Comparison of ENCODE assay signal across 8 mouse cellular contexts in genomic region chrX:120291696-120292095, GRCm38 (mm10). TPM values are rescaled to one million over a fixed set of nuclear protein-coding genes. Genes with fewer than 3 reads are reported as not detected.
DNase-seq lines count a peak whose midpoint lies in the region; ATAC-seq and TF ChIP-seq lines count a peak whose summit lies in the region.

No protein-coding gene starts in this region.

- no peak for TF ChIP-seq CTCF in cortical plate, adult 2 months (IDR thresholded peaks at IDR 0.05; ENCODE audit: extremely low read depth, insufficient read depth, low read length)

- H3K9me3 ChIP-seq in heart, embryonic 16.5 days (replicated peaks; ENCODE audit: control insufficient read depth, low read length), result no peaks in the 10 kb centered on the region
- H3K9me3 ChIP-seq in hindbrain, embryonic 13.5 days, result no peaks in the 10 kb centered on the region
- no peaks in the 10 kb centered on the region for H3K9me3 ChIP-seq in midbrain, embryonic 13.5 days

- 9% methylated on average over 13 of the region's 13 CpGs for WGBS in heart, embryonic 16.5 days
- WGBS in hindbrain, embryonic 13.5 days, result 11% methylated on average over 13 of the region's 13 CpGs
- WGBS in midbrain, embryonic 13.5 days, result 19% methylated on average over 13 of the region's 13 CpGs

- no peaks in the 10 kb centered on the region for H3K4me1 ChIP-seq in heart, embryonic 16.5 days (ENCODE audit: control insufficient read depth, insufficient read depth, low read length)
- no peaks in the 10 kb centered on the region for H3K4me1 ChIP-seq in cortical plate, adult 2 months (ENCODE audit: control insufficient read depth, insufficient read depth, low read length)
- peaks cover 6% of the 10 kb centered on the region for H3K4me1 ChIP-seq in hindbrain, embryonic 13.5 days (replicated peaks)
- 0 out of 2 replicates have a peak, but pooled peaks cover 4% of the 10 kb centered on the region for H3K4me1 ChIP-seq in midbrain, embryonic 13.5 days (replicated peaks)

- H3K4me2 ChIP-seq in heart, embryonic 16.5 days (ENCODE audit: low read depth, low read length), result peak overlapping the region; percentile 75
- peak overlapping the region; percentile 67 for H3K4me2 ChIP-seq in hindbrain, embryonic 13.5 days
- peak overlapping the region; percentile 80 for H3K4me2 ChIP-seq in midbrain, embryonic 13.5 days (replicated peaks)

- no peak for DNase-seq in heart, adult 18-20 months
- DNase-seq in ovary, postnatal 14 days (ENCODE audit: low spot score), result no peak
- DNase-seq in adrenal gland, postnatal 36 days, result no peak
- DNase-seq in urinary bladder, postnatal 36 days (ENCODE audit: low spot score in 2 of 2), result no peak

- no peak overlapping the region for H3K9ac ChIP-seq in heart, embryonic 16.5 days (ENCODE audit: low read length)
- no peak overlapping the region for H3K9ac ChIP-seq in hindbrain, embryonic 13.5 days
- H3K9ac ChIP-seq in midbrain, embryonic 13.5 days (replicated peaks), result 0 out of 2 replicates have a peak overlapping the region, but pooled peaks have one; percentile 28

- no peak overlapping the region for H3K27ac ChIP-seq in heart, embryonic 16.5 days (ENCODE audit: low read length)
- H3K27ac ChIP-seq in cortical plate, adult 2 months (ENCODE audit: insufficient read depth, low read length), result no peak overlapping the region
- H3K27ac ChIP-seq in hindbrain, embryonic 13.5 days, result no peak overlapping the region
- H3K27ac ChIP-seq in midbrain, embryonic 13.5 days, result no peak overlapping the region

- H3K4me3 ChIP-seq in heart, embryonic 16.5 days (ENCODE audit: low read length), result peak overlapping the region; percentile 65
- peak overlapping the region; percentile 93 for H3K4me3 ChIP-seq in cortical plate, adult 2 months (ENCODE audit: insufficient read depth, low read length)
- peak overlapping the region; percentile 50 for H3K4me3 ChIP-seq in hindbrain, embryonic 13.5 days
- peak overlapping the region; percentile 50 for H3K4me3 ChIP-seq in midbrain, embryonic 13.5 days (replicated peaks)

- ATAC-seq in heart, embryonic 16.5 days (replicated peaks; ENCODE audit: extremely low read depth, insufficient read depth, low FRiP score), result no peak
- ATAC-seq in hindbrain, embryonic 13.5 days (ENCODE audit: low FRiP score), result no peak
- no peak for ATAC-seq in midbrain, embryonic 13.5 days

- no peaks in the 10 kb centered on the region for H3K36me3 ChIP-seq in heart, embryonic 16.5 days (ENCODE audit: control insufficient read depth, insufficient read depth)
- H3K36me3 ChIP-seq in hindbrain, embryonic 13.5 days, result no peaks in the 10 kb centered on the region
- no peaks in the 10 kb centered on the region for H3K36me3 ChIP-seq in midbrain, embryonic 13.5 days

- no peak for TF ChIP-seq POLR2A in cortical plate, adult 2 months (IDR thresholded peaks at IDR 0.05; ENCODE audit: extremely low read depth, insufficient read depth, low read length)

- H3K27me3 ChIP-seq in heart, embryonic 16.5 days (ENCODE audit: control insufficient read depth, insufficient read depth, low read length), result 0 out of 2 replicates have a peak, but pooled peaks cover 5% of the 10 kb centered on the region
- no peaks in the 10 kb centered on the region for H3K27me3 ChIP-seq in hindbrain, embryonic 13.5 days
- H3K27me3 ChIP-seq in midbrain, embryonic 13.5 days, result no peaks in the 10 kb centered on the region

RNA-seq across cellular contexts. Expression of gene Pcdh11x, which starts 1.6 kb away (rescaled TPM):
- polyA plus RNA-seq in heart, embryonic 16.5 days (2015; fragmentation: Nextera tagmentation; extraction: Ambion mirVana), result 1.8 and 2.1 TPM in 2 replicates
- total RNA-seq in heart, adult 18-20 months (2021), result under 1 TPM in 1 of 2 experiments, not detected in 1; 0.08 TPM
- 5.5 and 6.2 TPM in 2 replicates for polyA plus RNA-seq in cortical plate, adult 2 months (2012; rRNA removed)
- polyA plus RNA-seq in hindbrain, embryonic 13.5 days (2015; fragmentation: Nextera tagmentation; extraction: Ambion mirVana), result 17.6 and 19.3 TPM in 2 replicates
- 15.7 and 17.0 TPM in 2 replicates for polyA plus RNA-seq in midbrain, embryonic 13.5 days (2015; fragmentation: Nextera tagmentation; extraction: Ambion mirVana)
- total RNA-seq in adrenal gland, postnatal 36 days (2021), result under 1 TPM; 0.03 to 0.07 TPM

RNA-seq across cellular contexts. Expression of gene H2afb3, which starts 21.2 kb away (rescaled TPM):
- polyA plus RNA-seq in heart, embryonic 16.5 days (2015; fragmentation: Nextera tagmentation; extraction: Ambion mirVana), result not detected in 2 replicates
- not detected for total RNA-seq in heart, adult 18-20 months (2021)
- polyA plus RNA-seq in cortical plate, adult 2 months (2012; rRNA removed), result not detected in 2 replicates
- polyA plus RNA-seq in hindbrain, embryonic 13.5 days (2015; fragmentation: Nextera tagmentation; extraction: Ambion mirVana), result not detected in 2 replicates
- polyA plus RNA-seq in midbrain, embryonic 13.5 days (2015; fragmentation: Nextera tagmentation; extraction: Ambion mirVana), result not detected in 2 replicates
- not detected for total RNA-seq in adrenal gland, postnatal 36 days (2021)
